Mouse (Mus musculus): ENCODE data around the gene Plekhh2. TPM values are rescaled to one million over a fixed set of nuclear protein-coding genes. Genes with fewer than 3 reads are reported as not detected.

Plekhh2 gene
- polyA plus RNA-seq, 1 experiment from 2014 or later = 0.31 TPM

DNA sequence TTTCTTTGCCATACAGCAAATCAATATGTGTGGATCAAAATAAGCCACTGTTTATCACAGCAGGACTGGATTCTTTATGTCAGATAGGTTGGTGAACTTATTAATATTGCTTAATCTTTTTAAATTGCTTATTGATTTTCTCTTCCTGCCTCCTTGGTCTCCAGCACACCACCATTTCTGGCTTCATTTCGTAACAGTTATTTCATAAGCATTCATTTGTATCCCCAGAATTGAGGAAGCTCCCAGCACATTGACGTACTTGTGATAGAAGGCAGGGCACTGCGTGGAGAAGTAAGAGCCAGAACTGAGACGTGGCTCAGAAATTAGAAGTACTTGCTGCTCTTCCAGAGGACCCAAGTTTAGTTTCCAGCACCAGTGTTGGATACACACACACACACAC is 135.9 kb downstream of the Plekhh2 start:
- no peak overlapping the region for H3K9ac ChIP-seq (replicated peaks)
- no peak overlapping the region for H3K4me3 ChIP-seq (ENCODE audit: low read depth, low read length)
- TF ChIP-seq CTCF (IDR thresholded peaks at IDR 0.05; ENCODE audit: low read depth) = no peak
- TF ChIP-seq EP300 (IDR thresholded peaks at IDR 0.05; ENCODE audit: low read depth) = peak; percentile 56; the same call in 1 of the 2 replicates
- no peak for DNase-seq
- no peaks in the 10 kb centered on the region for H3K36me3 ChIP-seq (replicated peaks; ENCODE audit: insufficient read depth, low read length)
- no peak overlapping the region for H3K4me2 ChIP-seq (ENCODE audit: low read depth, low read length)
- ATAC-seq = peak; percentile 66
- peaks cover 8% of the 10 kb centered on the region; the same call in 1 of the 2 replicates for H3K4me1 ChIP-seq (ENCODE audit: insufficient read depth)
- H3K27ac ChIP-seq (ENCODE audit: low read depth) = no peak overlapping the region
- 26% methylated on average over 4 of the region's 4 CpGs for WGBS (ENCODE audit: insufficient replicate concordance)
- no peaks in the 10 kb centered on the region for H3K9me3 ChIP-seq (ENCODE audit: low read length)
- H3K27me3 ChIP-seq (ENCODE audit: insufficient read depth, low read length) = no peaks in the 10 kb centered on the region

- peak; percentile 76 for ATAC-seq
- TF ChIP-seq EP300 (IDR thresholded peaks at IDR 0.05; ENCODE audit: low read depth) = peak; percentile 63
- no peak for TF ChIP-seq CTCF (IDR thresholded peaks at IDR 0.05; ENCODE audit: low read depth)
- Histone ChIP-seq H3K4me3 (ENCODE audit: low read depth, low read length) (no peak overlapping the region), H3K36me3 (replicated peaks; ENCODE audit: insufficient read depth, low read length) (no peaks in the 10 kb centered on the region), H3K9ac (replicated peaks) (no peak overlapping the region), H3K27me3 (ENCODE audit: insufficient read depth, low read length) (no peaks in the 10 kb centered on the region), H3K4me1 (ENCODE audit: insufficient read depth) (peaks cover 8% of the 10 kb centered on the region; the same call in 1 of the 2 replicates), H3K4me2 (ENCODE audit: low read depth, low read length) (no peak overlapping the region), H3K9me3 (ENCODE audit: low read length) (no peaks in the 10 kb centered on the region), H3K27ac (ENCODE audit: low read depth) (no peak overlapping the region)
- peak; percentile 23 for DNase-seq
- WGBS (ENCODE audit: insufficient replicate concordance) = 72% methylated on average over 9 of the region's 9 CpGs
Observed at GRCm38 (mm10) chr17:84650302-84651017, 138.8 kb downstream of the Plekhh2 start.

GRCm38 (mm10) chr17:84653544-84653943 is 141.8 kb downstream of the Plekhh2 start:
- Histone ChIP-seq H3K9me3 (ENCODE audit: low read length) (no peaks in the 10 kb centered on the region), H3K36me3 (replicated peaks; ENCODE audit: insufficient read depth, low read length) (no peaks in the 10 kb centered on the region), H3K27me3 (ENCODE audit: insufficient read depth, low read length) (no peaks in the 10 kb centered on the region), H3K27ac (ENCODE audit: low read depth) (no peak overlapping the region), H3K4me2 (ENCODE audit: low read depth, low read length) (no peak overlapping the region), H3K9ac (replicated peaks) (no peak overlapping the region), H3K4me1 (ENCODE audit: insufficient read depth) (peaks cover 6% of the 10 kb centered on the region; the same call in 1 of the 2 replicates), H3K4me3 (ENCODE audit: low read depth, low read length) (no peak overlapping the region)
- no peak for DNase-seq
- 68% methylated on average over 9 of the region's 9 CpGs for WGBS (ENCODE audit: insufficient replicate concordance)
- TF ChIP-seq EP300 (IDR thresholded peaks at IDR 0.05; ENCODE audit: low read depth) (no peak), CTCF (IDR thresholded peaks at IDR 0.05; ENCODE audit: low read depth) (no peak)
- ATAC-seq = peak; percentile 61

GRCm38 (mm10) chr17:84656205-84656604 is 144.5 kb downstream of the Plekhh2 start:
- Histone ChIP-seq H3K4me1 (ENCODE audit: insufficient read depth) (no peaks in the 10 kb centered on the region; the same call in 1 of the 2 replicates), H3K4me3 (ENCODE audit: low read depth, low read length) (no peak overlapping the region), H3K9me3 (ENCODE audit: low read length) (no peaks in the 10 kb centered on the region), H3K9ac (replicated peaks) (no peak overlapping the region), H3K27ac (ENCODE audit: low read depth) (no peak overlapping the region), H3K36me3 (replicated peaks; ENCODE audit: insufficient read depth, low read length) (no peaks in the 10 kb centered on the region), H3K4me2 (ENCODE audit: low read depth, low read length) (no peak overlapping the region), H3K27me3 (ENCODE audit: insufficient read depth, low read length) (no peaks in the 10 kb centered on the region)
- TF ChIP-seq CTCF (IDR thresholded peaks at IDR 0.05; ENCODE audit: low read depth) (no peak), EP300 (IDR thresholded peaks at IDR 0.05; ENCODE audit: low read depth) (no peak)
- no peak for ATAC-seq
- 76% methylated on average over 5 of the region's 5 CpGs for WGBS (ENCODE audit: insufficient replicate concordance)
- DNase-seq = no peak

GRCm38 (mm10) chr17:84656653-84657421 is 145.1 kb downstream of the Plekhh2 start:
- H3K27ac ChIP-seq (ENCODE audit: low read depth) = no peak overlapping the region
- H3K9ac ChIP-seq (replicated peaks) = no peak overlapping the region
- H3K27me3 ChIP-seq (ENCODE audit: insufficient read depth, low read length) = no peaks in the 10 kb centered on the region
- no peak overlapping the region for H3K4me2 ChIP-seq (ENCODE audit: low read depth, low read length)
- no peaks in the 10 kb centered on the region; the same call in 1 of the 2 replicates for H3K4me1 ChIP-seq (ENCODE audit: insufficient read depth)
- H3K4me3 ChIP-seq (ENCODE audit: low read depth, low read length) = no peak overlapping the region
- DNase-seq (no peak), ATAC-seq (no peak)
- no peaks in the 10 kb centered on the region for H3K9me3 ChIP-seq (ENCODE audit: low read length)
- TF ChIP-seq CTCF (IDR thresholded peaks at IDR 0.05; ENCODE audit: low read depth) (no peak), EP300 (IDR thresholded peaks at IDR 0.05; ENCODE audit: low read depth) (no peak)
- no peaks in the 10 kb centered on the region for H3K36me3 ChIP-seq (replicated peaks; ENCODE audit: insufficient read depth, low read length)
- 78% methylated on average over 19 of the region's 19 CpGs for WGBS (ENCODE audit: insufficient replicate concordance)

DNA sequence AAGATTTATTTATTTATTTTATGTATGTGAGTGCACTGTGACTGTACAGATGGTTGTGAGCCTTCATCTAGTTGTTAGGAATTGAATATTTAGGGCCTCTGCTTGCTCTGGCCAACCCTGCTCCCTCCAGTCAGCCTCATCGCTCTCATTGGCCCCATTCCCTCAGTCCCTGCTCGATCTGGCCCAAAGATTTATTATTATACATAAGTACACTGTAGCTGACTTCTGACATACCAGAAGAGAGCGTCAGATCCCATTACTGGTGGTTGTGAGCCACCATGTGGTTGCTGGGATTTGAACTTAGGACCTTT is 145.7 kb downstream of the Plekhh2 start:
- H3K27ac ChIP-seq (ENCODE audit: low read depth) = no peak overlapping the region
- no peaks in the 10 kb centered on the region for H3K27me3 ChIP-seq (ENCODE audit: insufficient read depth, low read length)
- H3K4me3 ChIP-seq (ENCODE audit: low read depth, low read length) = no peak overlapping the region
- TF ChIP-seq EP300 (IDR thresholded peaks at IDR 0.05; ENCODE audit: low read depth) = no peak
- no peak for TF ChIP-seq CTCF (IDR thresholded peaks at IDR 0.05; ENCODE audit: low read depth)
- no peaks in the 10 kb centered on the region; the same call in 1 of the 2 replicates for H3K4me1 ChIP-seq (ENCODE audit: insufficient read depth)
- ATAC-seq (no peak), DNase-seq (no peak)
- H3K9me3 ChIP-seq (ENCODE audit: low read length) = no peaks in the 10 kb centered on the region
- no peak overlapping the region for H3K4me2 ChIP-seq (ENCODE audit: low read depth, low read length)
- H3K9ac ChIP-seq (replicated peaks) = no peak overlapping the region
- no peaks in the 10 kb centered on the region for H3K36me3 ChIP-seq (replicated peaks; ENCODE audit: insufficient read depth, low read length)
- WGBS (ENCODE audit: insufficient replicate concordance) = 79% methylated on average over 3 of the region's 3 CpGs
